Mouse (Mus musculus) gastrocnemius, adult 8-10 months (tissue): ENCODE data around the gene Patl2. TPM values are rescaled to one million over a fixed set of nuclear protein-coding genes. Genes with fewer than 3 reads are reported as not detected.

Source experiments
- DNase-seq, 2 experiments: peaks; one replicate each; pipeline ENCODE4 v3.0.0; 2022; ENCODE audit warnings: low spot score in 2 of 2
- total RNA-seq, 4 experiments: library from RNA; stranded (reverse); gene quantifications; 2 replicates each; pipeline ENCODE4 v1.2.4; 2022

Patl2 gene
- total RNA-seq, 4 experiments from 2014 or later: not detected

DNA sequence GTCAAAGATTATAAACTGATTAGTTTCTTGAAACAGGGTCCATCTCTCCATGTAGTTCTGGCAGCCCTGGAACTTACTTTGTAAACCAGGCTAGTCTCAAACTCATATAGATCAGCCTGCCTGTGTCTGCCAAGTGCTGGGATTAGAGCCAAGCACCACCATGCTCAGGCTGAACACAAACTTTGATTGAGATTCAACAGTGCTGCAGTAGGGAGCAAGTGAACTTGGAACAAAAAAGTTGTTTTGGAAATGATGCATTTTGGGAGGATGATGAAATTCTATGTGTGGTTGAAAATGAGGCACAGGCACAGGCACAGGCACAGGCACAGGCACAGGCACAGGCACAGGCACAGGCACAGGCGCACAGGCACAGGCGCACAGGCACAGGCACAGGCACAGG is 13.8 kb downstream of the Patl2 start:
- no peak for DNase-seq

GRCm38 (mm10) chr2:122171292-122171691 is 14.7 kb downstream of the Patl2 start:
- DNase-seq: no peak

DNA sequence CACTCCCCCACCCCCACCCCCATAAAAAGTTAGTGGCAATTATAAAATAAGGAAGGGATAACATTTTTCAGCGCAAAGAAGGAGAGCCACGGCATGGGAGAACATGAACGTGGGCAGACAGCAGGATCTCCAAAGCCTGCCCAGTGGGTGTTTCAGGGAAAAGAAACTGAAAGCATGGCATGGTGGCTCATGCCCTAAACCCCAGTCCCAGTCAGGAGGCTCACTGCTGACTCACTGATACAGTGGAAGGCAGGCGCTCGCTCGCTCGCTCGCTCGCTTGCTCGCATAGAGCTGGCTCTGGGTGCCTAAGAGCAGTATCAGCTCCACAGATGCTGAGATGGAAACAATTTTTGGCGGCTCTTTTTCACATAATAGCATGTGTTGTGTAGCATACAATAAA is 21.7 kb downstream of the Patl2 start:
- no peak for DNase-seq

DNA sequence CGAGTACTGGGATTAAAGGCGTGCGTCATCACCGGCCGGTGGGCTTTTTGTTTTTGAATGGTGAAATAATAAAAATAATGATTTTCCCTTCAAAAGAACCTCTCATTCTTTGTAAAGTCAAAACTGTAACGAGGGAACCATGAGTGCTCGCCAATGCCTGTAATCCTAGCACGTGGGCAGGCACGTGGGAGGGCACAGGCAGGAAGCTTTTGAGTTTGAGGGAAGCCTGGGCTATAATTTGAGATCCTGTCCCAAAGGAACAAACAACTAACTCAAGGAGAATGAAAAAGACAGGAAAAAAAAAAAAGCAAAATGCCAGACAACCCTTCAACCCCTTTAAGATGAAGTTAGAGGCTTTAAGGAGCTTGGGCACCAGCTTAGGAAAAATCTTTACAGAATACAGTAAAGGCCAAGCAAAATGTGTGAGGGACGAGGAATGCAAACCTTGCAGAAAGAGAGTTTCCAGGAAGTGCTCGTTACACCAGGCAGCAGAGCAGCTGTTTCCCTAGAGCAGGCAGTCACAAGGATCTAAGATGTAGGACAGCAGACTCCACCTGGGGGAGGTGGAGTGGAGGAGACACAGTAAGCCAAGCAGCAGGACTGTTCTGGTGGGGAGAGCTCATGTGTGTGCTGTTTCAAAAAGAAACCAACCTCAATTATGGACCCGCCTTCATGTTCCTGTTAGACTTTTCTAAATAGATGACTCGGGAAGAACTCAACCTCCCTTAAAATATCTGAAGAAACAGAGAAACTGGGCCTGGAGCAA is 22.4 kb downstream of the Patl2 start:
- no peak for DNase-seq

- no peak for DNase-seq
Measured at GRCm38 (mm10) chr2:122162529-122162928, 23.5 kb downstream of the Patl2 start.

- DNase-seq: no peak
Measured at GRCm38 (mm10) chr2:122161542-122161941, 24.4 kb downstream of the Patl2 start.

- DNase-seq: peak; percentile 71 to 75
Measured at GRCm38 (mm10) chr2:122160680-122161079, 25.3 kb downstream of the Patl2 start, which contains the start of gene Trim69. Trim69 (plus strand) TSS chr2:122160700.

DNA sequence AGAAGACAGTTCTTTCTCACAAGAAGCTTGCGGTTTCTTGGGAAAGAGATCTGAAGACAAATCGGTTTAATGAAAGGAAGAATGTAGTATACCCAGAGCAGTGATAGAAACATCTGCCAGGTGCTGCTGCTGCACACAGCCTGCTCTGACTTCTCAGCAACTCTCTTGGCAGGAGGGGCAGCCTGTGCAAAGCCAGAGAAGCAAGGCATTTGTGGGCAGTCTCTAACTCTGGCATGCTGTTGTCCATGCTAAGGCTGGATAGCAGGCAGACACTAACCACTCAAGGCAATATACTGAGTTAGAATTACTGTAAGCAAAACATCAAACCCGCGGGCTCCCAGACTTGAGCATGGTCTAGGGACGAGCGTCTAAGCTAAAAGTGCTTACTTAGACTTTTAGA is 26.3 kb downstream of the Patl2 start:
- no peak for DNase-seq

- DNase-seq: no peak
Measured at GRCm38 (mm10) chr2:122158362-122158802, 27.6 kb downstream of the Patl2 start.

GRCm38 (mm10) chr2:122157561-122157960 is 28.4 kb downstream of the Patl2 start:
- no peak for DNase-seq

DNA sequence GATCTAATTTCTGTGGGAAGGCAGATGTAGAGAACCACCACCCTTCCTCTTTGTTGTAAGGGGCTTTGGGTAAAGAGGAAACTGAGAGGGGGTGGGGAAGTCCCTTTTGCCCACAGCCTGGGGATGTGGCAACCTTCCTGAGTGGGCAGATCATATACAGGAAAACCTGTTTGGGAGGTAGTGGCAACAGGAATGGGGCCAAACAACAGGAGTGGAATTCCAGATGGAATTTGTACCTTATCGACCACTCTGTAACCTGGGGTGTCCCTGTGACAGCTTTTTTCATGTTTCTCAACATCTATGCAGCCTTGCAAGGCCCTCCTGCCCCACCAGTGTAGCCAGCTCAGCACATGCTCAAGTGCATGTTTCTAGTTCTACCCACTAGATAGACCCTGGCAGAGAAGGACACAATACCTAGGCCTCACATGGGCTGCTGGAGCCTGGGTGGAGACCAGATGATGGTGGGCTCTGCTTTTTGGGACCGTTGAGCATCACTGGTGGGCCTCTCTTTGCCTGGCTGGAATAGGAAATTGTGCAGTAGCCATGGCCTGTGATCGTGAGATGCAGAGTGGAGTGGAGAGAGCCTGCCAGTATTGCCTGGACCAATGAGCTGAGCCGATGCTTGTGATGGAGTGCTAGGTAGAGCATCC is 29.8 kb downstream of the Patl2 start:
- no peak for DNase-seq

GRCm38 (mm10) chr2:122155292-122155691 is 30.7 kb downstream of the Patl2 start:
- DNase-seq: no peak

DNA sequence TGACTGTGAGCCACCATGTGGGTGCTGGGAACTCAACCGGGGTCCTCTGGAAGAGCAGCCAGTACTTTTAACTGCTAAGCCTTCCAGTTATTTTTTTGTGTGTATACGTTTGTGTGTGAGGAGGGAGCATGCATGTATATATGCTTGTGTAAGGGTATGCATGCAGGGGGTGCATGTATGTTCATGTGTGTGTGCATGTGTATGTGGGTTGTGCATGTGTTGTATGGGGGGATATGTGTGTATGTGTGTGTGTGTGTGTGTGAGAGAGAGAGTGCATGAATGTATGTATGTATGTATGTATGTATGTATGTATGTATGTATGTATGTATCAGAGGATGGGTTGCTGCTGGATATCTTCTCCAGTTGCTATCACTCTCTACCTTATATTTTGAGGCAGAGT is 31.5 kb downstream of the Patl2 start:
- DNase-seq: no peak

GRCm38 (mm10) chr2:122153681-122154365 is 32.2 kb downstream of the Patl2 start:
- DNase-seq: no peak

DNA sequence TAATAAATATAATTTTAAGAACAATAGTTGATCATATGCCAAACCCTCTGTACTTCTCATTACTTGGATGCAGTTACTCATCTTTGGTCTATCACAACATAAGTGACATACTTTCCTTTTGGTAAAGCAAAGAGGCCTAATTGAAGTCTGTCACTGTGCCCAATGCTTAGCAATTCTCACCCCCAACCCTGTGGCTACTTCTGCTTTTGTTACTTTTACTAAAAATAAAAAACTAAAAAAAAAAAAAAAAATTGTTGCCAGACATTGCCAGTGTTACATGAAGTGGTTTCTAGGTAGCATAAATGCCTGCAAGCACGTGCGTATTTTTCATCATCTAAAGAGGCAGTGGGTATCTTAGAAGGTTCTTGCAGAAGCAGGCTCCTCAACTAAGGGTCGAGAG is 33.1 kb downstream of the Patl2 start:
- no peak for DNase-seq

- no peak for DNase-seq
Measured at GRCm38 (mm10) chr2:122151221-122151620, 34.8 kb downstream of the Patl2 start.

DNA sequence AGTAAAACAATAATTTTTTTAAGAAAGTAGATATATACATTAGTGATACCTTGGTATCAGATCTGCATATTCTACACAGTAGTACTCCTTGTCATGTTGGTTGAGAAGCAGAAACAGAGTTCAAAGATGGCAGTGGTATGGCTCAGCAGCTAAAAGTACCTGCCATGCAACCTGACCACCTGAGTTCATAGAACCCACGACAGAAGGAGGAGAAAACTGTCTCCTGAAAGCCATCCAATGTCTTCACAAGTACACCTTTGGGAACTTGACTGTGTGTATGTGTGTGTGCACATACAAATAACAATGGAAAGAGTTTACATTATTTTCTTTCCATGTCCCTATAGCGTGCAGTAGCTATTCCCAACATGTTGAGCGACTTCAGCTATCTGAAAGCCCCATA is 36.3 kb downstream of the Patl2 start:
- no peak for DNase-seq

DNA sequence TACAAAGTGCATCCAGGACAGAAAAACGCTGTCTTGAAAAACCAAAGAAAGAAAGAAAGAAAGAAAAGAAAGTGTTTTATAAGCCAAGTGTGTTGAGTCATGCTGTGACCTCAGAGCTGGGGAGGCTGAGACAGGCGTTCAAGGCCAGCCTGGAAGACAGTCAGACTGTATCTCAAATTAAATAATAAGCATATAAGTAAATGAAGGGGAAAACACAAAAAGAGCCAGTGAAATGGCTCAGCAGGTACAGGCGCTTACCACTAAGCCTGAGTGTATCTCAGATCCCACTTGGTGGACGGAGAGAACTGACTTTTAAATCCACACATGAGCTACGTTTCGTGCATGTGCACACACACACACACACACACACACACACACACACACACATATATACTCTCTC is 36.7 kb downstream of the Patl2 start:
- no peak for DNase-seq

- DNase-seq: peak; percentile 32 to 45
Measured at GRCm38 (mm10) chr2:122148242-122148917, 37.6 kb downstream of the Patl2 start.

DNA sequence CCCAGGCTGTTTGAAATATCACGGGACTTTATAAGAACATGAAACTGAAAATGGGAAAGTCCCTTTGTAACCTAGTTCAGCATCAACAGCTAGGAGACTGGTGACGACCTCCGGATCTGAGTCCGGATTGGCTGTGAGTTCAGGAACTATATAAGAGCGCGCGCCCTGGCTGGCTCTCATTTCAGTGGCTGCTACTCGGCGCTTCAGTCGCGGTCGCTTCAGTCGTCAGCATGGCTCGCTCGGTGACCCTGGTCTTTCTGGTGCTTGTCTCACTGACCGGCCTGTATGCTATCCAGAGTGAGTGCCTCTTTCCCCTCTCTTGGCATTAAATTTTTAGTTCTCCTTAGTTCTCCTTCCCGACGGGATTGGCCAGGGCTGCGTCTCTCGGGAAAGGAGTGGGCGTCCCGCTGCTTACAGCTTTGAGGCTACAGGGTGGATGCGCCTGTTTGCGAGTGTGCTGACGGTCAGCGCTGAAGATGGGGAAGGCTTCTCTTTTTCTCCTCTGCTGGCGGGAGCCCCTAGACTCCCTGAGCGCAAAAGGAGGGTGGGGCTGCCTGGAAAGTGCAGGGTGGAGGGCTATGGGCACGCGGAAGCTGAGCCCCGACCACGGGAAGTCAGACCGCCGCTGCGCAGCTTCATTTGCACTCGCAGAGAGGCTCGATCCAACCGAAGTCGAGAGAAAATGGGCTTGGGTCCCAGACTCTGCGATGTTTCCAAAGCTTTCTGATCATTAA is 38.3 kb downstream of the Patl2 start, which contains the start of gene B2m:
Gene B2m (plus strand): TSS at position 179 of the 734 bp plus-strand sequence.
- DNase-seq: peak; percentile 92 to 93

- no peak for DNase-seq
Measured at GRCm38 (mm10) chr2:122146687-122147086, 39.3 kb downstream of the Patl2 start.
